Mouse (Mus musculus) stomach, embryonic 16.5 days (tissue): ENCODE measurements around the gene Zc2hc1b. TPM values are rescaled to one million over a fixed set of nuclear protein-coding genes. Genes with fewer than 3 reads are reported as not detected.
A peak's percentile ranks its signal among the peaks of the same experiment; 100 is the strongest.

ENCODE experiments used
- ATAC-seq: fragments of 200-750 bp; cut with Nextera tagmentation; 2 replicates; pipeline ENCODE4 v1.8.0; 2017; ENCODE audit warnings: moderate number of reproducible peaks, moderate TSS enrichment; ENCODE audit not compliant: insufficient read depth, low FRiP score
- H3K27ac ChIP-seq: fragments of 300-500 bp; sonication (generic); 2 replicates; pipeline ENCODE4 v1.5.1; 2014; ENCODE audit warnings: low read length
- H3K27me3 ChIP-seq: fragments of 300-500 bp; sonication (generic); 2 replicates; pipeline ENCODE4 v1.6.1; 2014; ENCODE audit warnings: low read length, control low read depth, mixed read lengths; ENCODE audit not compliant: control insufficient read depth, insufficient read depth
- H3K36me3 ChIP-seq: fragments of 300-500 bp; sonication (generic); 2 replicates; pipeline ENCODE4 v1.6.1; 2014; ENCODE audit warnings: low read length; ENCODE audit not compliant: control insufficient read depth, insufficient read depth
- H3K4me1 ChIP-seq: fragments of 300-500 bp; sonication (generic); 2 replicates; pipeline ENCODE4 v1.6.1; 2014; ENCODE audit warnings: low read length, control low read depth, mixed read lengths; ENCODE audit not compliant: control insufficient read depth, insufficient read depth
- H3K4me2 ChIP-seq: fragments of 300-500 bp; sonication (generic); 2 replicates; pipeline ENCODE4 v1.6.1; 2014; ENCODE audit warnings: low read depth, low read length, mixed read lengths
- H3K4me3 ChIP-seq: fragments of 300-500 bp; sonication (generic); replicated peaks from 2 replicates; pipeline ENCODE4 v1.5.1; 2014; ENCODE audit warnings: mild to moderate bottlenecking, low read length
- H3K9ac ChIP-seq: fragments of 300-500 bp; sonication (generic); 2 replicates; pipeline ENCODE4 v1.6.1; 2014; ENCODE audit warnings: low read length
- H3K9me3 ChIP-seq: fragments of 300-500 bp; sonication (generic); replicated peaks from 2 replicates; pipeline ENCODE4 v1.6.1; 2016; ENCODE audit warnings: low read length, control low read depth; ENCODE audit not compliant: control insufficient read depth
- WGBS: fragments of 180-500 bp; shearing (Covaris S2); extraction: QIAGEN DNeasy Blood & Tissue Kit; methylation state at CpG from one replicate; pipeline ENCODE4 v1.1.7; 2014; 5-methylcytosine and 5-hydroxymethylcytosine counted together
- polyA plus RNA-seq: library from polyadenylated mRNA; unstranded; fragments of >200 nt; fragmentation: Nextera tagmentation; extraction: Ambion mirVana; gene quantifications from 2 replicates; pipeline ENCODE4 v1.2.1, GENCODE M21; 2015

The Zc2hc1b gene
- polyA plus RNA-seq, 1 experiment from 2014 or later: not detected

GRCm38 (mm10) chr10:13127946-13128345, 49.9 kb downstream of the Zc2hc1b start:
- Histone ChIP-seq H3K9ac (no peak overlapping the region), H3K27me3 (no peaks in the 10 kb centered on the region)

GRCm38 (mm10) chr10:13127335-13127734, 50.5 kb downstream of the Zc2hc1b start:
- Histone ChIP-seq H3K4me3 (no peak overlapping the region), H3K4me2 (no peak overlapping the region), H3K27ac (no peak overlapping the region), H3K4me1 (no peaks in the 10 kb centered on the region), H3K27me3 (no peaks in the 10 kb centered on the region), H3K36me3 (no peaks in the 10 kb centered on the region), H3K9ac (no peak overlapping the region), H3K9me3 (no peaks in the 10 kb centered on the region)
- 81% methylated on average over 13 of the region's 13 CpGs for WGBS
- no peak for ATAC-seq

More at GRCm38 (mm10) chr10:13127946-13128345, 49.9 kb downstream of the Zc2hc1b start:
- Histone ChIP-seq H3K4me3 (no peak overlapping the region), H3K9me3 (no peaks in the 10 kb centered on the region), H3K36me3 (no peaks in the 10 kb centered on the region), H3K4me1 (no peaks in the 10 kb centered on the region), H3K4me2 (no peak overlapping the region), H3K27ac (no peak overlapping the region)
- 85% methylated on average over 7 of the region's 7 CpGs for WGBS
- ATAC-seq: no peak

- no peaks in the 10 kb centered on the region for H3K4me1 ChIP-seq
- H3K9me3 ChIP-seq: no peaks in the 10 kb centered on the region
- no peak overlapping the region for H3K4me3 ChIP-seq
- 57% methylated on average over 3 of the region's 3 CpGs for WGBS
- no peak for ATAC-seq
- H3K27ac ChIP-seq: no peak overlapping the region
- H3K27me3 ChIP-seq: no peaks in the 10 kb centered on the region
- no peak overlapping the region for H3K9ac ChIP-seq
- no peaks in the 10 kb centered on the region for H3K36me3 ChIP-seq
- H3K4me2 ChIP-seq: no peak overlapping the region
These were observed 52.0 kb downstream of the Zc2hc1b start for GRCm38 (mm10) chr10:13125811-13126210.

GRCm38 (mm10) chr10:13119300-13119699, 58.5 kb downstream of the Zc2hc1b start:
- ATAC-seq: no peak
- Histone ChIP-seq H3K4me2 (no peak overlapping the region), H3K9me3 (no peaks in the 10 kb centered on the region), H3K9ac (no peak overlapping the region), H3K27me3 (no peaks in the 10 kb centered on the region), H3K4me1 (peaks cover 22% of the 10 kb centered on the region), H3K27ac (peak overlapping the region; percentile 50), H3K36me3 (no peaks in the 10 kb centered on the region), H3K4me3 (no peak overlapping the region)
- 57% methylated on average over 2 of the region's 2 CpGs for WGBS

- 59% methylated on average over 5 of the region's 5 CpGs for WGBS
- H3K4me2 ChIP-seq: no peak overlapping the region
- H3K9me3 ChIP-seq: no peaks in the 10 kb centered on the region
- H3K4me3 ChIP-seq: no peak overlapping the region
- peaks cover 22% of the 10 kb centered on the region for H3K4me1 ChIP-seq
- peak overlapping the region; percentile 50 for H3K27ac ChIP-seq
- H3K27me3 ChIP-seq: no peaks in the 10 kb centered on the region
- no peaks in the 10 kb centered on the region for H3K36me3 ChIP-seq
- H3K9ac ChIP-seq: no peak overlapping the region
- no peak; the same call in 1 of the 2 replicates for ATAC-seq
These were observed 59.1 kb downstream of the Zc2hc1b start for GRCm38 (mm10) chr10:13118770-13119102.

GRCm38 (mm10) chr10:13118024-13118769, 59.6 kb downstream of the Zc2hc1b start:
- ATAC-seq: no peak; the same call in 1 of the 2 replicates

GRCm38 (mm10) chr10:13116706-13117665, 60.8 kb downstream of the Zc2hc1b start:
- H3K4me3 ChIP-seq: no peak overlapping the region
- H3K9me3 ChIP-seq: no peaks in the 10 kb centered on the region
- 38% methylated on average over 9 of the region's 9 CpGs for WGBS
- no peaks in the 10 kb centered on the region for H3K27me3 ChIP-seq
- no peak overlapping the region for H3K27ac ChIP-seq
- ATAC-seq: peak; percentile 35; the same call in 1 of the 2 replicates
- H3K36me3 ChIP-seq: no peaks in the 10 kb centered on the region
- peaks cover 35% of the 10 kb centered on the region for H3K4me1 ChIP-seq
- H3K9ac ChIP-seq: no peak overlapping the region
- no peak overlapping the region for H3K4me2 ChIP-seq

More at GRCm38 (mm10) chr10:13118024-13118769, 59.6 kb downstream of the Zc2hc1b start:
- peak overlapping the region; percentile 50; the same call in 1 of the 2 replicates for H3K27ac ChIP-seq
- H3K9ac ChIP-seq: no peak overlapping the region
- no peaks in the 10 kb centered on the region for H3K36me3 ChIP-seq
- no peaks in the 10 kb centered on the region for H3K9me3 ChIP-seq
- H3K4me3 ChIP-seq: no peak overlapping the region
- H3K4me1 ChIP-seq: peaks cover 24% of the 10 kb centered on the region
- 71% methylated on average over 7 of the region's 7 CpGs for WGBS
- H3K27me3 ChIP-seq: no peaks in the 10 kb centered on the region
- no peak overlapping the region for H3K4me2 ChIP-seq

- Histone ChIP-seq H3K9me3 (no peaks in the 10 kb centered on the region), H3K27ac (no peak overlapping the region), H3K4me3 (no peak overlapping the region), H3K4me1 (peaks cover 41% of the 10 kb centered on the region), H3K4me2 (no peak overlapping the region), H3K9ac (no peak overlapping the region), H3K36me3 (no peaks in the 10 kb centered on the region), H3K27me3 (no peaks in the 10 kb centered on the region)
- WGBS: 81% methylated on average over 4 of the region's 4 CpGs
- ATAC-seq: no peak
These were observed 62.8 kb downstream of the Zc2hc1b start for GRCm38 (mm10) chr10:13115030-13115429.

- H3K9ac ChIP-seq: no peak overlapping the region
- no peaks in the 10 kb centered on the region for H3K9me3 ChIP-seq
- no peak overlapping the region for H3K4me3 ChIP-seq
- no peak overlapping the region for H3K27ac ChIP-seq
- no peak overlapping the region for H3K4me2 ChIP-seq
- peaks cover 34% of the 10 kb centered on the region for H3K4me1 ChIP-seq
- no peak for ATAC-seq
- no peaks in the 10 kb centered on the region for H3K36me3 ChIP-seq
- H3K27me3 ChIP-seq: no peaks in the 10 kb centered on the region
- WGBS: 71% methylated on average over 4 of the region's 4 CpGs
These were observed 64.2 kb downstream of the Zc2hc1b start for GRCm38 (mm10) chr10:13113641-13114040.
